Mouse (Mus musculus) heart, adult 8-10 months (tissue): ENCODE results near the gene Slc17a7. TPM values are rescaled to one million over a fixed set of nuclear protein-coding genes. Genes with fewer than 3 reads are reported as not detected.
"Not testable (repeated sequence)": the region's sequence is repeated elsewhere in the genome, so short reads cannot be mapped to it uniquely, and the experiment has no call there.

Experiments used
- DNase-seq: peaks from one replicate; pipeline ENCODE4 v3.0.0; 2022; ENCODE audit warnings: low spot score
- total RNA-seq, 4 experiments: library from RNA; stranded (reverse); gene quantifications; 2 replicates each; pipeline ENCODE4 v1.2.4; 2022

Slc17a7 gene
- total RNA-seq, 4 experiments from 2014 or later = 32.0 to 50.7 (median 41.1) TPM

- peak; percentile 96 for DNase-seq
Observed at GRCm38 (mm10) chr7:45154096-45154992, 9.4 kb upstream of the Slc17a7 start, which contains the start of the genes Pih1d1 and Aldh16a1. Gene Pih1d1 (plus strand): TSS chr7:45154303. Gene Aldh16a1 (minus strand): TSS chr7:45154584.

GRCm38 (mm10) chr7:45154993-45155514, 8.7 kb upstream of the Slc17a7 start:
- DNase-seq = no peak

- no peak for DNase-seq
Observed at GRCm38 (mm10) chr7:45155590-45155989, 8.2 kb upstream of the Slc17a7 start.

GRCm38 (mm10) chr7:45156206-45156605, 7.5 kb upstream of the Slc17a7 start:
- no peak for DNase-seq

GRCm38 (mm10) chr7:45157459-45157858, 6.3 kb upstream of the Slc17a7 start:
- DNase-seq = no peak

- DNase-seq = no peak
Observed at GRCm38 (mm10) chr7:45158991-45159390, 4.8 kb upstream of the Slc17a7 start.

- no peak for DNase-seq
Observed at GRCm38 (mm10) chr7:45160316-45160800, 3.4 kb upstream of the Slc17a7 start.

GRCm38 (mm10) chr7:45160866-45161265, 2.9 kb upstream of the Slc17a7 start:
- no peak for DNase-seq

- DNase-seq = peak; percentile 77
Observed at GRCm38 (mm10) chr7:45161612-45162473, 1.9 kb upstream of the Slc17a7 start.

- no peak for DNase-seq
Observed at GRCm38 (mm10) chr7:45162551-45162950, 1.2 kb upstream of the Slc17a7 start.

GRCm38 (mm10) chr7:45162996-45163615, 643 bp upstream of the Slc17a7 start:
- DNase-seq = no peak

GRCm38 (mm10) chr7:45164833-45165232, 1.1 kb downstream of the Slc17a7 start:
- no peak for DNase-seq

GRCm38 (mm10) chr7:45165701-45166100, 2.0 kb downstream of the Slc17a7 start:
- DNase-seq = no peak

GRCm38 (mm10) chr7:45166950-45167401, 3.2 kb downstream of the Slc17a7 start:
- DNase-seq = no peak

GRCm38 (mm10) chr7:45167761-45168445, 4.2 kb downstream of the Slc17a7 start:
- DNase-seq = no peak

- DNase-seq = no peak
Observed at GRCm38 (mm10) chr7:45168656-45169055, 4.9 kb downstream of the Slc17a7 start.

GRCm38 (mm10) chr7:45169495-45169894, 5.7 kb downstream of the Slc17a7 start:
- no peak for DNase-seq

- no peak for DNase-seq
Observed at GRCm38 (mm10) chr7:45172974-45173373, 9.2 kb downstream of the Slc17a7 start.

GRCm38 (mm10) chr7:45173772-45174171, 10.0 kb downstream of the Slc17a7 start:
- DNase-seq = not testable (repeated sequence)

GRCm38 (mm10) chr7:45174567-45175280, 11.0 kb downstream of the Slc17a7 start:
- no peak for DNase-seq
